Mouse (Mus musculus) hindbrain, embryonic 11.5 days (tissue): ENCODE data around the gene Tifab. TPM values are rescaled to one million over a fixed set of nuclear protein-coding genes. Genes with fewer than 3 reads are reported as not detected.
A peak's percentile ranks its signal among the peaks of the same experiment; 100 is the strongest.

Experiments
- ATAC-seq: fragments of 200-750 bp; cut with Nextera tagmentation; 2 replicates; pipeline ENCODE4 v1.8.0; 2017; ENCODE audit warnings: mild to moderate bottlenecking, moderate TSS enrichment, moderate library complexity; ENCODE audit not compliant: low FRiP score
- DNase-seq: peaks from one replicate; pipeline ENCODE4 v3.0.0-alpha.2; 2015; ENCODE audit warnings: low spot score
- H3K27ac ChIP-seq: fragments of 300-500 bp; sonication (generic); 2 replicates; pipeline ENCODE4 v1.5.1; 2014; ENCODE audit warnings: mild to moderate bottlenecking, low read depth, low read length
- H3K27me3 ChIP-seq: fragments of 300-500 bp; sonication (generic); 2 replicates; pipeline ENCODE4 v1.6.1; 2014; ENCODE audit warnings: mild to moderate bottlenecking, low read length, moderate library complexity, mixed read lengths; ENCODE audit not compliant: control insufficient read depth, insufficient read depth
- H3K36me3 ChIP-seq: fragments of 300-500 bp; sonication (generic); 2 replicates; pipeline ENCODE4 v1.6.1; 2014; ENCODE audit warnings: mild to moderate bottlenecking, low read length, moderate library complexity, mixed read lengths; ENCODE audit not compliant: control insufficient read depth, insufficient read depth
- H3K4me1 ChIP-seq: fragments of 300-500 bp; sonication (generic); replicated peaks from 2 replicates; pipeline ENCODE4 v1.6.1; 2014; ENCODE audit warnings: low read length, mixed read lengths; ENCODE audit not compliant: control insufficient read depth, insufficient read depth
- H3K4me2 ChIP-seq: fragments of 300-500 bp; sonication (generic); replicated peaks from 2 replicates; pipeline ENCODE4 v1.6.1; 2014; ENCODE audit warnings: mild to moderate bottlenecking, low read depth, low read length
- H3K4me3 ChIP-seq: fragments of 300-500 bp; sonication (generic); 2 replicates; pipeline ENCODE4 v1.5.1; 2014; ENCODE audit warnings: low read depth, low read length
- H3K9ac ChIP-seq: fragments of 300-500 bp; sonication (generic); 2 replicates; pipeline ENCODE4 v1.6.1; 2014; ENCODE audit warnings: low read depth, low read length
- H3K9me3 ChIP-seq: fragments of 300-500 bp; sonication (generic); 2 replicates; pipeline ENCODE4 v1.6.1; 2016; ENCODE audit warnings: low read length; ENCODE audit not compliant: control insufficient read depth
- whole genome bisulfite sequencing: fragments of 180-500 bp; shearing (Covaris S2); extraction: QIAGEN DNeasy Blood & Tissue Kit; methylation state at CpG from one replicate; pipeline ENCODE4 v1.1.7; 2014; 5-methylcytosine and 5-hydroxymethylcytosine counted together
- polyA plus RNA-seq: library from polyadenylated mRNA; unstranded; fragments of >200 nt; fragmentation: Nextera tagmentation; extraction: Ambion mirVana; gene quantifications from 2 replicates; pipeline ENCODE4 v1.2.1, GENCODE M21; 2014

Gene Tifab
- polyA plus RNA-seq, 1 experiment from 2014 or later, result 0.71 TPM

DNA sequence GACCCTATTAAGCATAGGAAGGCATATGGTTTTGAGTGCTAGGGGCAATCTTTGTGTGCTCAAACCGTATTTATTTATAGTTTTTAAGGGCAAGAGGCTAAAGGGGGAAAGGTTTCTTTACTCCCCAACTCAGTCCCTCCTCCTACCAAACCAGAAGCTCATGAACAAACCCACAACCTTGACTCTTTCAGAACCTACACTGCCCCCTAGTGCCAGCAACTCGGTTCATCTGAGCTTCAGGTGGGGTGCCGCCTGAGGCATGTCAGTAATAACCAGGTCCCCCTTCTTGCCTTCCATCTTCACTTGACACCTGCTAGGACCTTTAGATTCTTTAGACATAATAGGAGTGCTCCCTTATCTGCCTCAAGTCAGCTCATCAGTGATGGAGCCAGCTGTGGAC, 12.5 kb upstream of the Tifab start:
- ATAC-seq (no peak), DNase-seq (no peak)
- Histone ChIP-seq H3K9ac (no peak overlapping the region), H3K27me3 (no peaks in the 10 kb centered on the region), H3K4me2 (no peak overlapping the region), H3K36me3 (no peaks in the 10 kb centered on the region), H3K27ac (no peak overlapping the region), H3K4me3 (no peak overlapping the region), H3K4me1 (no peaks in the 10 kb centered on the region), H3K9me3 (no peaks in the 10 kb centered on the region)
- WGBS, result 40% methylated on average over 3 of the region's 3 CpGs

DNA sequence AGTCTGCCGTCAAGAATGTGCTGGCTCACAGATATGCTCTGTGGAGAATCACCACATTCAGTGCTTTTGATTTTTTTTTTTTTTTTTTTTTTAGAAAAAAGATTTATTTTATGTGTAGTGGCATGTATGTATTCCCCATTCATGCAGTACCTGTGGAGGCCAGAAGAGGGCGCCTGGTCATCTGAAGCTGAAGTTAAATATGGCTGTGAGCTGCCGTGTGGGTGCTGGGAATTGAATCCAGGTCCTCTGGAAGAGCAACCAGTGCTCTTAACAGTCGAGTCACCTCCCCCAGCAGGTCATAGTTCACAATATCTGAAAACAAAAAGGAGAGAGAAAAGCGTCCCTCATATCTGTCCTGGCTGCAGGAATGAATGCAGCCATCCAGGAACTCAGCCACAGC, 11.0 kb upstream of the Tifab start:
- H3K4me2 ChIP-seq, result no peak overlapping the region
- H3K9me3 ChIP-seq, result no peaks in the 10 kb centered on the region
- no peaks in the 10 kb centered on the region for H3K36me3 ChIP-seq
- no peaks in the 10 kb centered on the region for H3K27me3 ChIP-seq
- H3K27ac ChIP-seq, result no peak overlapping the region
- ATAC-seq, result no peak
- WGBS, result 74% methylated on average over 5 of the region's 5 CpGs
- no peak overlapping the region for H3K9ac ChIP-seq
- H3K4me3 ChIP-seq, result no peak overlapping the region
- no peaks in the 10 kb centered on the region for H3K4me1 ChIP-seq
- DNase-seq, result no peak

DNA sequence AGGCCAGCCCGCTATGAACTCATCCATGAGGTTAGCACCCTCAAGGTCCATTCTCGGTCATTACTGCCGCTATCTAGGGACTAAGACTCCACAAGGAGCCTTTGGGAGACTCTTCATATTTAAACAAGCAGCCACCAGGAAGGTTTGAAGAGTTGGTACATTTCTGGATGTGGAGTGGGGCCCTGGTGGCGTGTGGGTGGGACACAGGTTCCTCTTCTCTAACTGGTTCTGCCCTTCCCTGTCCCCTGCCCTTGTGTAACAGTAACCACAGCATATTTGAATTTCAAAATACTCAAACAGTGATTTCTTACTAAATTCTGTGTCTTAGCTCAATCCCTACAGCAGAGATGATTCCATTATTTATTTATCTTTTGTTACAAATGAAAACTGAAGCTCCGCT, 5.0 kb upstream of the Tifab start:
- Histone ChIP-seq H3K36me3 (no peaks in the 10 kb centered on the region), H3K9me3 (no peaks in the 10 kb centered on the region), H3K4me3 (no peak overlapping the region), H3K27ac (no peak overlapping the region), H3K9ac (no peak overlapping the region), H3K27me3 (no peaks in the 10 kb centered on the region), H3K4me1 (no peaks in the 10 kb centered on the region), H3K4me2 (no peak overlapping the region)
- DNase-seq (no peak), ATAC-seq (no peak)
- WGBS, result 84% methylated on average over 5 of the region's 5 CpGs

DNA sequence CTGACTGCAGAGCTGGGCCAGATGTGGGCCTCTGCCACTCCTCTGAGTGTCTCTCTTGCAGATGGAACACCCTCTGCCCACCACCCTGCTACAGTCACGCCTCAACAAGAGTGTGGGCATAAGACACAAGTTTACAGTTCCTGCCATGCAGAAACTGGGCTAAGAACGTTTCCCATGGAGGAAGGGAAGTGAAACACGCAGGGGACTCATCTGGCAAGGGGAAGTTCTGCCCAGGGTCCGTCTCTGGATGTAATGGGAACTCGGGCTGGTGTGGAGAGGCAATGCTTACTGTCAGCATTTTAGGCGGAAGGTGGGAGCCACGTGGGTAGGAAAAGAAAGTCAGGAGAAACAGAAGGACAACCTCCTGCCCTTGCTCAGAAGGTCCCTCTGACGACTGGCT, 2.7 kb upstream of the Tifab start:
- Histone ChIP-seq H3K4me2 (no peak overlapping the region), H3K9me3 (no peaks in the 10 kb centered on the region), H3K27ac (no peak overlapping the region), H3K9ac (no peak overlapping the region), H3K27me3 (no peaks in the 10 kb centered on the region), H3K4me3 (no peak overlapping the region), H3K36me3 (no peaks in the 10 kb centered on the region), H3K4me1 (no peaks in the 10 kb centered on the region)
- 79% methylated on average over 8 of the region's 8 CpGs for WGBS
- DNase-seq, result no peak
- ATAC-seq, result no peak

DNA sequence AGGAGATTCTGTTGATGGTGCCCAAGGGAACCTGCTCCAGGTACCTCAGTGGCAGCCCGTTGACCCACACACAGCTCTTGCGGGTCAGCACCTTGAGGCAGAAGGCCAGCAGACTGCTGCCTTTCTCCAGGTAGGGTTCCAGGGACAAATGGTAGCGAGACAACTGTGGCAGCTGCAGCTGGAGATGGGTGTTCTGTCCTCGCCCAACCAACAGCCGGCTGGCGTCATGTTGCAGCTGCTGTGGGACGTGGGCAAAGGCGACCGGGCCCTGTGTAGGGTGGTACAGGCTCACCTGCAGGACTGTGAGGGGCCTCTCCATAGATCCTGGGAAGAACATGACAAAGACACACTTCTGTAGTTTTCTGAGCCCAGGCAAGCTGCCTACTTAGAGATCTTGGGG, 2.4 kb downstream of the Tifab start:
- no peaks in the 10 kb centered on the region for H3K9me3 ChIP-seq
- WGBS, result 88% methylated on average over 9 of the region's 9 CpGs
- DNase-seq, result no peak
- H3K4me3 ChIP-seq, result no peak overlapping the region
- H3K9ac ChIP-seq, result no peak overlapping the region
- H3K4me1 ChIP-seq, result no peaks in the 10 kb centered on the region
- H3K36me3 ChIP-seq, result no peaks in the 10 kb centered on the region
- H3K27ac ChIP-seq, result no peak overlapping the region
- no peaks in the 10 kb centered on the region for H3K27me3 ChIP-seq
- no peak for ATAC-seq
- H3K4me2 ChIP-seq, result no peak overlapping the region

DNA sequence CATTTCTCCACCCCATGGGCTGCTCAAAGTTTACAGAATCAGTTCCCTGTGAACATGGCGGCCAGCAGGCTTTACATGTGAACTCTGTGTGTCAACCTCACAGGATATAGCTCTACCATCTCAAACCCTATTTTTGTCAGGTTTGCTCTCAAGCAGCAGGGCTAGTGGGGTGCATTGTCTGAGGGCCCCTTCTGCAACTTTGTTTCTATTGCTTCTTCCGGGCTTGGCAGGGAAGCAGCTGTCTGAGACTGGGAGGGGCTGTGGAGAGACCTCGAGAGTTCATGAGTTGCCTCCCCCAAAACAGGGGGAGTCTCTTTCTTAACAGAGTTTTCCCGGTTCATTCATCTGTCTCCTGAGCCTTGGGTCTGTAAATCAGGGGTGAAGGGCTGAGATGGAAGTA, 2.8 kb downstream of the Tifab start:
- whole genome bisulfite sequencing, result 78% methylated on average over 4 of the region's 4 CpGs
- H3K4me1 ChIP-seq, result no peaks in the 10 kb centered on the region
- ATAC-seq (no peak), DNase-seq (no peak)
- no peak overlapping the region for H3K9ac ChIP-seq
- no peaks in the 10 kb centered on the region for H3K27me3 ChIP-seq
- no peaks in the 10 kb centered on the region for H3K9me3 ChIP-seq
- H3K4me2 ChIP-seq, result no peak overlapping the region
- no peak overlapping the region for H3K4me3 ChIP-seq
- no peaks in the 10 kb centered on the region for H3K36me3 ChIP-seq
- H3K27ac ChIP-seq, result no peak overlapping the region

DNA sequence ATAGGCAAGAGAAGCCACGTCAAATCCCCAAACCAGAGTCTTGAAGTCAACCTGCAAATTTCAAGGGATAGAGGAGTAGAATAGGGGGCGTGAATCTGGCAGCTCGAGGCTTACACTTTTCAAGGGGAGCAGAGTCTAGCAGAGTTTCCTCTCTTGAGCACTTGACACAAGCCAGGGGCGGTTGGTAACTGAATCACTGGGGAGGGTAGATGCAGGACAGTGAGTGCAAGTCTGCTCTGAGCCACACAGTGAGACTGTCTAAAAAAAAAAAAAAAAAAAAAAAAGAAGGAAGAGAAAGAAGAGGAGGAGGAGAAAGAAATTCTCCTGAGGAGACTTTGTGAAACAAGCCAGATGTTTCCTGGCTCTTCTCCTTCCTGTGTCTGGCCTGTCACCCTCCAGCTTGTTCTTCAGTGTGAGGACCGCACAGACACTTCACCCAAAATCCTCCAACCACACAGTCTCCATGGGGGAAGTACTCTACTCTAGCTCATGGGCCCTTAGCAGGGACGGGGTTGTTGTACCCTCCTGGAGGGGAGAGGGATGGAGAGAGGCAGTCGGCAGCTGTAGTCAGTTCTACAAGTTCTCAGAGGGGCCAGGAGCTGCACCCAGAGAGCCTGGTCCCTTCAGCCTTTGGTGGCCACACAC, 5.7 kb downstream of the Tifab start:
- no peaks in the 10 kb centered on the region for H3K4me1 ChIP-seq
- no peak overlapping the region for H3K4me3 ChIP-seq
- 73% methylated on average over 7 of the region's 7 CpGs for WGBS
- DNase-seq (no peak), ATAC-seq (no peak)
- no peak overlapping the region for H3K27ac ChIP-seq
- H3K9me3 ChIP-seq, result no peaks in the 10 kb centered on the region
- no peak overlapping the region for H3K4me2 ChIP-seq
- no peaks in the 10 kb centered on the region for H3K36me3 ChIP-seq
- H3K27me3 ChIP-seq, result no peaks in the 10 kb centered on the region
- H3K9ac ChIP-seq, result no peak overlapping the region

DNA sequence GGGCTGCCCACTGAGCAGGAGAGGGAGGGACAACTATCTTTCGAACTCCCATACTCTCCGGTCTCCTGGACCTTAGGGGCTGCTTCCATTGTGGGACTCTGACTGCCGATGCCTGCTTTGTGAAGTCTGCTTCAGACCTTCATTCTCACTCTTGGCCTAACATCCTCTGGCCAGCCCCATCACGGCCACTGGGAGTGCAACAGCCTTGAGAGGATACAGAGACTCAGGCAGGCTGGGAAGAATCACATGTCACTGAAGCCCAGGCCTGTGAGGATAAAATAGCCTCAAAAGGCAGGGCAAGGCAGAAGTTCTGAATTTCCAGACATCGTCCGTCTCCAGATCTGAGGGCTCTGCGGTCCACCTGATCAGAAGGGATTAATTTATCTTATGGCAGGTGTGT, 6.6 kb downstream of the Tifab start:
- H3K4me3 ChIP-seq, result no peak overlapping the region
- no peaks in the 10 kb centered on the region for H3K27me3 ChIP-seq
- H3K4me2 ChIP-seq, result no peak overlapping the region
- no peaks in the 10 kb centered on the region for H3K9me3 ChIP-seq
- no peak overlapping the region for H3K9ac ChIP-seq
- no peaks in the 10 kb centered on the region for H3K36me3 ChIP-seq
- ATAC-seq, result no peak
- WGBS, result 86% methylated on average over 7 of the region's 7 CpGs
- 0 out of 2 replicates have a peak, but pooled peaks cover 2% of the 10 kb centered on the region for H3K4me1 ChIP-seq
- H3K27ac ChIP-seq, result no peak overlapping the region
- no peak for DNase-seq

DNA sequence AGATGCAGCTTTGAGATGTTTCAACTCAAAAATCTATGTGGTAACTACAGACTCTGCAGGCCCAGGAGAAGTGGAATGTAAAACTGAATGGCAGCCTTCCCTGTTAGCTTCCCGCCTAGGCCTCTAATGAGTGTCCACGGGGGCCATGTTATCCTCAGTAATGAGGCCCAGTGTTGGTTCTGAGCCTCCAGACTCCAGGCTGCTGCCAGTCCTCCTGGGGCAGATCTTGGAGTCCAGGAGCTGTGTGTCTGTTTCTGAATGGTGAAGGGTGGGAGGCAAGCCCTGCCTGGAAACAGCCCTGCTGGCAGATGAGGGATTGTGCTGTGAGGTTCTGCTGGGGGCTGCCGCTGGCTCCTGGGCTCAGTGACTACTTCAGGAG, 10.3 kb downstream of the Tifab start:
- DNase-seq (peak; percentile 15), ATAC-seq (no peak)
- H3K4me3 ChIP-seq, result no peak overlapping the region
- WGBS, result 54% methylated on average over 3 of the region's 3 CpGs
- H3K27ac ChIP-seq, result no peak overlapping the region
- no peak overlapping the region for H3K9ac ChIP-seq
- H3K9me3 ChIP-seq, result no peaks in the 10 kb centered on the region
- H3K4me2 ChIP-seq, result no peak overlapping the region
- H3K27me3 ChIP-seq, result no peaks in the 10 kb centered on the region
- H3K36me3 ChIP-seq, result no peaks in the 10 kb centered on the region
- 0 out of 2 replicates have a peak, but pooled peaks cover 2% of the 10 kb centered on the region for H3K4me1 ChIP-seq
